Mouse (Mus musculus): ENCODE measurements at regions not wholly inside any gene's neighbourhood (a gene's known extent, or its start where the extent isn't known, plus 50 kb on each side); places are given as distances from the start of the nearest gene placed in this dataset.

GRCm38 (mm10) chr3:118418981-118419380 is 142.9 kb upstream of the Dpyd start:
- no peak for ATAC-seq (replicated peaks; ENCODE audit: poor library complexity, severe bottlenecking)

DNA sequence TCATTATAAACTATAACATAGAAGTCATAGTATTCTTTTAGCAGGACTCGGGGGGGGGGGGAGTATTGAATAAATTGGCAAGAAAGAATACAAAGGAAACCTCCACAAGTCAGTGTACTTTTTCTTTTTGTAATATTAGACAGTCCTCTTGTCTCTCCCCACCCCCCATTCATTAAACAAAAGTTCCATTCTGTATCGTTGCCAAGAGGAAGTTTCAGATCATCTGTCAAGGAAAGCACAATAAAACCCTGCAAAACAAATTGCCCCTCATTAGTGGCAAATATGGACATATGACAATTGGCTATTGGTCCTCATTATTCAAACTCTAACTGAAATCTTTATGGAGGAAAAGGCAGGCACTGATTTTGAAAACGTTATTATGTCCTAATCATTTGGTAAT is 140.2 kb upstream of the Dpyd start:
- no peak for ATAC-seq (replicated peaks; ENCODE audit: poor library complexity, severe bottlenecking)

DNA sequence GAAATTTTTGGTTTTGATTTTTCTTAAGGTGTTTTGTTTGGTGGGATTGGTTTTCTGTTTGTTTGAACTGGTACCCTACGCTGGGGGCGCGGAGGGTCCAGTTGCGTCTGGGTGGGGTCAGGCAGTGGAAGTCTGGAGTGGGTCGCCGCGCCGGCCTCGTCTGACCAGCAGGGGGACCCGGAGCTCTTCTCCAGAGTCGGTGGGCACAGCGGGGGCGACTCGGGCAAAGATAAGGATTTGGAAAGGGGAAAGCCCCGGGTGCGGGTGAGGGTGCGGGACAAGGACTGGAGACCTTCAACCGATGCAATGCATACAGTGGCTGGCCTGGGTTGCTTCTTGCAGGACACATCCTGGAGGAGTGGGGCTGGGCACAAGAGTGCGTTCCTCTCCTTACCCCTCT is 136.2 kb upstream of the Dpyd start:
- peak; percentile 30; the same call in 1 of the 2 replicates for ATAC-seq (replicated peaks; ENCODE audit: poor library complexity, severe bottlenecking)

DNA sequence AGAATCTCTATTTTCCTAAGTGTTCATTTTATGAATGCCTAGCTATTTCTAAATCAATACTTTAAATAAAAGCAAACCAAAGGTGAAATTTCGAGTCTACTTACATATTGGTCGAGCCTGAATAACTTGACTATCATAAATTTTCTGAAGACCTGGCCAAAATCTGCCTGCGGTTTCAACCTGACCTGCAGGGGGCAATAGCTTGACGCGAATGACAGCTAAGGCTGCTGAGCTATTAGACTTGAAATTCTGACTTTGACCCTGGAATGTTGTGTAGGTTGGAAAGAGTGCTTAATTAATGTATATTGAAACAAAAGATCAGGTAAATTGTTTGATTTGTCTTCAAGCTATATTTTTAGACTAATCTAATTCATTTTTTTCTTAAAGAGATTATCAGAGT is 133.4 kb upstream of the Dpyd start:
- 0 out of 2 replicates have a peak, but pooled peaks have one; percentile 47 for ATAC-seq (replicated peaks; ENCODE audit: poor library complexity, severe bottlenecking)

GRCm38 (mm10) chr3:118429825-118430630 is 131.9 kb upstream of the Dpyd start:
- ATAC-seq (replicated peaks; ENCODE audit: poor library complexity, severe bottlenecking), result no peak

DNA sequence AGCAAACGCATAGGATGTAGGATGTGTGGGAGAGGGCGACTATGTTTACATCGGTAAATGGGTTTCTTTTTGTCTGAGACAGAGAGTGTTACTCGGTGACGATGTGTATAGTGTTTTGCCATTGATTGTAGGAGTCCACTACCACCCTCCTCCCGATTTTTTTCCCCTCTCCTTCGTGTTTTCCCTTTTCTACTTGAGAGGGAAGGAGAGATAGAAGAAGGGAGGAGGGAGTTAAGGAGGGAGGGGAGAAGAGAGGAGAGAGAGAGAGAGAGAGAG is 131.4 kb upstream of the Dpyd start:
- no peak for ATAC-seq (replicated peaks; ENCODE audit: poor library complexity, severe bottlenecking)

- ATAC-seq (replicated peaks; ENCODE audit: poor library complexity, severe bottlenecking), result peak; percentile 75
Observed at GRCm38 (mm10) chr3:118431031-118431723, 130.8 kb upstream of the Dpyd start.

DNA sequence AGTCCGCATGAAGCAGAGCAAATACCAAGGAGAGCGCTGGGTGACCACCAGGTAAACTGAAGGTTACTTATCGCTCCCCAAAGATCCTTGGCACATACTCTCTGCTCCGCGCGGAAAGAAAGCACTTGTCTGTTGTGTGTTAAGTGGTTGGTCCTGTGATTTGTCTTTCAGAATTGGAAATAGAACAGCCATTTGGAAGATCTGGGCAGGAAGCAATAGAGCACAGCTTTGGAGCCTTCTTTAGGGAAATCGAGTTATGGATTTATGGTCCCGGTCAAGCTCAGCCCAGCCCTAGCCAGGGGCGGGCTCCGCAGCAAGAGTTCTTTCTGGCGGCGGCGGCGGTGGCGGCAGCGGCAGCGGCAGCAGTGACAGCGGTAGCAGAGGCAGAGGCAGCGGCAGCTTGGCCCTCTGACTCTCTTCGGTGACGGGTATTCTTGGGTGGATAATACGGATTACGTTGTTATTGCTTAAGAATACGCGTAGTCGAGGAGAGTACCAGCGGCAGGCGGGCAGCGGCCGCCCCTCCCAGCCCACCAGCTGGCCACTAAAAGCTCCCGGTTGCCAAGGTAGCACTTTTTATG is 128.4 kb upstream of the Dpyd start:
- ATAC-seq (replicated peaks; ENCODE audit: poor library complexity, severe bottlenecking), result 0 out of 2 replicates have a peak, but pooled peaks have one; percentile 27

DNA sequence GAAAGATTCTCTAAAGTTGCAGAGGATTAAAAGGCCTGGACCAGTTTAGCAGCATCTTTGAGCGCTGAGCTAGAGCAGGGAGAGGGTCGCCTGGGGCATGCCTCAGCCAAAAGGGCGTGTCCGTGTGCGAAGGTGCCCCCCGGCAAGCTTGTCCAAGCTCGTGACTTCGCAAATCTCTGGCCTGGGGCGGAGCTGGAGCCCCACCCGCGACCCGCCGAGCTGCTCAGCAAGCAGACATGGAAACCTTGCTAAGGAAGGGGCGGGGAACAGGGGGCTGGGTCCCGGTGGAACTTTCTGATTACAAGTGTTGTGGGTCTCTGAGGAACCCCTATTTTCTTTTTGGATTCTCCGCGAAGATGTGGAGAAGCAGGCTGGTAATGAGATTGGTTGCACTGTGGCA is 127.6 kb upstream of the Dpyd start:
- ATAC-seq (replicated peaks; ENCODE audit: poor library complexity, severe bottlenecking), result no peak

GRCm38 (mm10) chr3:118434847-118435246 is 127.1 kb upstream of the Dpyd start:
- no peak for ATAC-seq (replicated peaks; ENCODE audit: poor library complexity, severe bottlenecking)

GRCm38 (mm10) chr3:118435248-118435647 is 126.7 kb upstream of the Dpyd start:
- ATAC-seq (replicated peaks; ENCODE audit: poor library complexity, severe bottlenecking), result no peak

GRCm38 (mm10) chr3:118443742-118444332 is 118.1 kb upstream of the Dpyd start:
- no peak for ATAC-seq (replicated peaks; ENCODE audit: poor library complexity, severe bottlenecking)

GRCm38 (mm10) chr3:118445360-118445759 is 116.6 kb upstream of the Dpyd start:
- no peak for ATAC-seq (replicated peaks; ENCODE audit: poor library complexity, severe bottlenecking)

GRCm38 (mm10) chr3:118459636-118460035 is 102.3 kb upstream of the Dpyd start:
- ATAC-seq (replicated peaks; ENCODE audit: poor library complexity, severe bottlenecking), result no peak

DNA sequence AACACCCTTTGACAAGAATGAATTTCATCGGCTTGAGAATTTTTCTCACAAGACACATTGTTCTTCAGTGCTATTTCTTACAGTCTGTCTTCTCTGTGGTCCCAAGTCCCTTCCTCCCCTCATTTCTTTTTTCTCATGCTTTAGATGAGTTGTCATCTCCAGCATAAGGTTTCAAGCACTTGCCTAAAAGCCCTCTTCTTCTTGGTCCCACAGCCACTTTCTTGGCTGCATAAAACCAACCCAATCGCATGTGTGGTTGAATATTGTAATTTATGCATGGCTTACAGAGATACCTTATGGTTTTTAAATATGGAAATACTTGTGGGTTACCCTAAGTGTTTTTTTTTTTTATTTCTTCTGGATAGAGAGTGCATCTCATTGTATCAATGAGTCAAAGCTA is 96.3 kb upstream of the Dpyd start:
- ATAC-seq (replicated peaks; ENCODE audit: poor library complexity, severe bottlenecking), result no peak

GRCm38 (mm10) chr3:118472215-118472799 is 89.6 kb upstream of the Dpyd start:
- no peak for ATAC-seq (replicated peaks; ENCODE audit: poor library complexity, severe bottlenecking)

DNA sequence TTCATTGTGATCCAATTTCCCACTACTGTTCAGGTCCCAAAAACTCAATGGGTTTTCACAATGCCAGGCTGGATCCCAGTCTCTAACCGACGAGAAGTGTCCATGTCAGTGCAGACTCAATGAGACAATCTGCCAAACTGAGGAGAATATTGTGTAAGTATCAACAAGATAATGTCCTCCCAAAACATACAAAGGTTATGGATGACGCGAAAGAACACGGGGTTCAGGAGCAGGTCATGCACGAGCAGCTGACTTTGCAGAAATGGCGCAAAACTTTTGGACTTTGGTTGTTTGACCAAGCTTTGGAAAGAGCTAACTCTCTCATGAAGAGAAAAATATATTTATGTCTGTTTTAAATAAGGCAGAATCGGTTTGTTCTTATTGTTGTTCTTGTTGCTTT is 83.9 kb upstream of the Dpyd start:
- no peak for ATAC-seq (replicated peaks; ENCODE audit: poor library complexity, severe bottlenecking)

GRCm38 (mm10) chr3:118480515-118481248 is 81.2 kb upstream of the Dpyd start:
- ATAC-seq (replicated peaks; ENCODE audit: poor library complexity, severe bottlenecking), result no peak

GRCm38 (mm10) chr3:118485966-118486365 is 76.0 kb upstream of the Dpyd start:
- ATAC-seq (replicated peaks; ENCODE audit: poor library complexity, severe bottlenecking), result no peak

- no peak for ATAC-seq (replicated peaks; ENCODE audit: poor library complexity, severe bottlenecking)
Observed at GRCm38 (mm10) chr3:118487408-118487807, 74.5 kb upstream of the Dpyd start.
